Mouse (Mus musculus): ENCODE data around the gene Dgkh. TPM values are rescaled to one million over a fixed set of nuclear protein-coding genes. Genes with fewer than 3 reads are reported as not detected.
A peak's percentile ranks its signal among the peaks of the same experiment; 100 is the strongest.

The Dgkh gene
- polyA plus RNA-seq, 1 experiment from 2014 or later: 2.3 TPM

- ChIA-PET POLR2A (no interaction called here), CTCF (interaction anchor here (2.5 kb wide), 1 partner anchor 25 kb away, joined by 5 read pairs; no protein-coding TSS in a partner anchor)
- ATAC-seq (peak; percentile 63), DNase-seq (ENCODE audit: low read depth, low spot score) (peak; percentile 42)
- in situ Hi-C loops (cut with MboI; ENCODE audit: low pct_unique_long_range_greater_than_20kb): no loop called here
- H3K27me3 ChIP-seq: no peaks in the 10 kb centered on the region
- TF ChIP-seq CTCF (IDR thresholded peaks at IDR 0.05): no peak
Observed at GRCm38 (mm10) chr14:78538572-78539320, 193.8 kb downstream of the Dgkh start.

- ChIA-PET CTCF (interaction anchor here (2.5 kb wide), 1 partner anchor 26 kb away, joined by 5 read pairs; no protein-coding TSS in a partner anchor), POLR2A (no interaction called here)
- no peak for ATAC-seq
- DNase-seq (ENCODE audit: low read depth, low spot score): no peak
- H3K27me3 ChIP-seq: no peaks in the 10 kb centered on the region
- in situ Hi-C loops (cut with MboI; ENCODE audit: low pct_unique_long_range_greater_than_20kb): no loop called here
- TF ChIP-seq CTCF (IDR thresholded peaks at IDR 0.05): no peak
Observed at GRCm38 (mm10) chr14:78537551-78537950, 195.0 kb downstream of the Dgkh start.

GRCm38 (mm10) chr14:78536281-78537165, 196.1 kb downstream of the Dgkh start, which contains the start of gene Akap11:
Akap11 (minus strand) TSS chr14:78536808.
- POLR2A ChIA-PET: interaction anchor here (0.9 kb wide), 1 partner anchor 28 kb away, joined by 4 read pairs; no protein-coding TSS in a partner anchor
- in situ Hi-C loops (cut with MboI; ENCODE audit: low pct_unique_long_range_greater_than_20kb): no loop called here
- peak; percentile 72 for DNase-seq (ENCODE audit: low read depth, low spot score)
- no peak for TF ChIP-seq CTCF (IDR thresholded peaks at IDR 0.05)
- no peaks in the 10 kb centered on the region for H3K27me3 ChIP-seq
- ATAC-seq: peak; percentile 83
- CTCF ChIA-PET: interaction anchor here (2.5 kb wide), 1 partner anchor 27 kb away, joined by 5 read pairs; no protein-coding TSS in a partner anchor

GRCm38 (mm10) chr14:78535366-78535765, 197.2 kb downstream of the Dgkh start:
- ChIA-PET POLR2A (no interaction called here), CTCF (no interaction called here)
- DNase-seq (ENCODE audit: low read depth, low spot score) (no peak), ATAC-seq (no peak)
- no peaks in the 10 kb centered on the region for H3K27me3 ChIP-seq
- TF ChIP-seq CTCF (IDR thresholded peaks at IDR 0.05): no peak
- in situ Hi-C loops (cut with MboI; ENCODE audit: low pct_unique_long_range_greater_than_20kb): no loop called here

GRCm38 (mm10) chr14:78534651-78535050, 197.9 kb downstream of the Dgkh start:
- CTCF ChIA-PET: interaction anchor here (1.3 kb wide), 1 partner anchor 9 kb away, joined by 3 read pairs; no protein-coding TSS in a partner anchor
- DNase-seq (ENCODE audit: low read depth, low spot score) (no peak), ATAC-seq (no peak)
- H3K27me3 ChIP-seq: no peaks in the 10 kb centered on the region
- in situ Hi-C loops (cut with MboI; ENCODE audit: low pct_unique_long_range_greater_than_20kb): no loop called here
- POLR2A ChIA-PET: no interaction called here
- TF ChIP-seq CTCF (IDR thresholded peaks at IDR 0.05): no peak

GRCm38 (mm10) chr14:78533701-78534100, 198.9 kb downstream of the Dgkh start:
- POLR2A ChIA-PET: no interaction called here
- DNase-seq (ENCODE audit: low read depth, low spot score) (no peak), ATAC-seq (no peak)
- H3K27me3 ChIP-seq: no peaks in the 10 kb centered on the region
- CTCF ChIA-PET: interaction anchor here (1.3 kb wide), 1 partner anchor 8 kb away, joined by 3 read pairs; no protein-coding TSS in a partner anchor
- no peak for TF ChIP-seq CTCF (IDR thresholded peaks at IDR 0.05)
- in situ Hi-C loops (cut with MboI; ENCODE audit: low pct_unique_long_range_greater_than_20kb): no loop called here

- TF ChIP-seq CTCF (IDR thresholded peaks at IDR 0.05): no peak
- POLR2A ChIA-PET: no interaction called here
- in situ Hi-C loops (cut with MboI; ENCODE audit: low pct_unique_long_range_greater_than_20kb): no loop called here
- H3K27me3 ChIP-seq: no peaks in the 10 kb centered on the region
- ATAC-seq: no peak
- CTCF ChIA-PET: no interaction called here
- no peak for DNase-seq (ENCODE audit: low read depth, low spot score)
Observed at GRCm38 (mm10) chr14:78532345-78532744, 200.2 kb downstream of the Dgkh start.

GRCm38 (mm10) chr14:78530256-78530655, 202.3 kb downstream of the Dgkh start:
- in situ Hi-C loops (cut with MboI; ENCODE audit: low pct_unique_long_range_greater_than_20kb): no loop called here
- ChIA-PET POLR2A (no interaction called here), CTCF (no interaction called here)
- TF ChIP-seq CTCF (IDR thresholded peaks at IDR 0.05): no peak
- no peaks in the 10 kb centered on the region for H3K27me3 ChIP-seq
- ATAC-seq (no peak), DNase-seq (ENCODE audit: low read depth, low spot score) (no peak)

- in situ Hi-C loops (cut with MboI; ENCODE audit: low pct_unique_long_range_greater_than_20kb): no loop called here
- DNase-seq (ENCODE audit: low read depth, low spot score) (no peak), ATAC-seq (no peak)
- CTCF ChIA-PET: interaction anchor here (1.7 kb wide), 1 partner anchor 10 kb away, joined by 4 read pairs; no protein-coding TSS in a partner anchor
- H3K27me3 ChIP-seq: no peaks in the 10 kb centered on the region
- POLR2A ChIA-PET: no interaction called here
- TF ChIP-seq CTCF (IDR thresholded peaks at IDR 0.05): no peak
Observed at GRCm38 (mm10) chr14:78528461-78529425, 203.8 kb downstream of the Dgkh start.

GRCm38 (mm10) chr14:78526907-78527306, 205.7 kb downstream of the Dgkh start:
- in situ Hi-C loops (cut with MboI; ENCODE audit: low pct_unique_long_range_greater_than_20kb): no loop called here
- no peak for ATAC-seq
- CTCF ChIA-PET: no interaction called here
- no peaks in the 10 kb centered on the region for H3K27me3 ChIP-seq
- POLR2A ChIA-PET: no interaction called here
- TF ChIP-seq CTCF (IDR thresholded peaks at IDR 0.05): no peak
- DNase-seq (ENCODE audit: low read depth, low spot score): no peak
